In genomic region chr15:77256782-77257181, GRCm38 (mm10) we compare ENCODE assay signal across 13 mouse cellular contexts. TPM values are rescaled to one million over a fixed set of nuclear protein-coding genes. Genes with fewer than 3 reads are reported as not detected.
DNase-seq lines count a peak whose midpoint lies in the region; ATAC-seq and TF ChIP-seq lines count a peak whose summit lies in the region.
"Had no signal": no experiment of that assay in that cellular context is flagged by ENCODE, and none has a peak within 500 bp of the region (broad histone marks: within the 10 kb centered on the region; RNA-seq: fewer than 3 reads in every experiment).

No protein-coding gene starts in this region.

- no peaks in the 10 kb centered on the region for H3K36me3 ChIP-seq in heart, embryonic 10.5 days
- H3K36me3 ChIP-seq in embryonic facial prominence, embryonic 13.5 days = no peaks in the 10 kb centered on the region
- H3K36me3 ChIP-seq in limb, embryonic 15.5 days = no peaks in the 10 kb centered on the region
- H3K36me3 ChIP-seq: forebrain, embryonic 15.5 days; kidney, embryonic 15.5 days; liver, embryonic 13.5 days; neural tube, embryonic 15.5 days; stomach, embryonic 15.5 days had no signal

- no peak for DNase-seq in heart, embryonic 10.5 days (ENCODE audit: low spot score)
- no peak for DNase-seq in heart, postnatal 10 days
- no peak for DNase-seq in left cerebral cortex, adult 2 months (ENCODE audit: extremely low spot score in 1 of 2, low spot score in 2 of 2)
- no peak for DNase-seq in left cerebral cortex, adult 11 months (ENCODE audit: low spot score)
- DNase-seq in kidney, postnatal 36 days = no peak

- no peak for ATAC-seq in embryonic facial prominence, embryonic 13.5 days (ENCODE audit: insufficient number of reproducible peaks, insufficient read depth, low FRiP score, low TSS enrichment, low read depth)
- no peak for ATAC-seq in limb, embryonic 15.5 days (ENCODE audit: insufficient number of reproducible peaks, low FRiP score, low TSS enrichment, low read depth)
- ATAC-seq: forebrain, embryonic 15.5 days; Patski had no signal

- H3K9ac ChIP-seq in embryonic facial prominence, embryonic 13.5 days = 0 out of 2 replicates have a peak overlapping the region, but pooled peaks have one; percentile 27
- H3K9ac ChIP-seq in limb, embryonic 15.5 days = no peak overlapping the region
- H3K9ac ChIP-seq: forebrain, embryonic 15.5 days; kidney, embryonic 15.5 days; liver, embryonic 13.5 days; neural tube, embryonic 15.5 days; stomach, embryonic 15.5 days had no signal

- 74% methylated on average over 4 of the region's 4 CpGs for WGBS in heart, embryonic 10.5 days
- WGBS in embryonic facial prominence, embryonic 13.5 days = 51% methylated on average over 4 of the region's 4 CpGs
- 43% methylated on average over 4 of the region's 4 CpGs for WGBS in limb, embryonic 15.5 days

- H3K9me3 ChIP-seq in heart, embryonic 10.5 days = no peaks in the 10 kb centered on the region
- H3K9me3 ChIP-seq in embryonic facial prominence, embryonic 13.5 days = no peaks in the 10 kb centered on the region
- H3K9me3 ChIP-seq in limb, embryonic 15.5 days = no peaks in the 10 kb centered on the region
- H3K9me3 ChIP-seq: forebrain, embryonic 15.5 days; kidney, embryonic 15.5 days; liver, embryonic 13.5 days; neural tube, embryonic 15.5 days; stomach, embryonic 15.5 days had no signal

- peak overlapping the region; percentile 50 for H3K4me2 ChIP-seq in embryonic facial prominence, embryonic 13.5 days
- H3K4me2 ChIP-seq in limb, embryonic 15.5 days = peak overlapping the region; percentile 33
- H3K4me2 ChIP-seq: forebrain, embryonic 15.5 days; kidney, embryonic 15.5 days; liver, embryonic 13.5 days; neural tube, embryonic 15.5 days; stomach, embryonic 15.5 days had no signal

- H3K4me3 ChIP-seq in heart, embryonic 10.5 days = no peak overlapping the region
- H3K4me3 ChIP-seq in left cerebral cortex, adult 2 months = no peak overlapping the region
- no peak overlapping the region; the same call in 1 of the 2 replicates for H3K4me3 ChIP-seq in embryonic facial prominence, embryonic 13.5 days
- peak overlapping the region; percentile 14; the same call in 1 of the 2 replicates for H3K4me3 ChIP-seq in limb, embryonic 15.5 days
- H3K4me3 ChIP-seq: forebrain, embryonic 15.5 days; kidney, embryonic 15.5 days; liver, embryonic 13.5 days; neural tube, embryonic 15.5 days; stomach, embryonic 15.5 days had no signal

- peak overlapping the region; percentile 65 for H3K27ac ChIP-seq in heart, embryonic 10.5 days
- peak overlapping the region; percentile 61 for H3K27ac ChIP-seq in left cerebral cortex, adult 2 months
- H3K27ac ChIP-seq in embryonic facial prominence, embryonic 13.5 days = peak overlapping the region; percentile 91
- H3K27ac ChIP-seq in limb, embryonic 15.5 days = peak overlapping the region; percentile 88
- H3K27ac ChIP-seq: forebrain, embryonic 15.5 days; kidney, embryonic 15.5 days; liver, embryonic 13.5 days; neural tube, embryonic 15.5 days had no signal

- no peaks in the 10 kb centered on the region for H3K27me3 ChIP-seq in heart, embryonic 10.5 days (ENCODE audit: insufficient read depth, poor library complexity, severe bottlenecking)
- no peaks in the 10 kb centered on the region for H3K27me3 ChIP-seq in embryonic facial prominence, embryonic 13.5 days
- no peaks in the 10 kb centered on the region for H3K27me3 ChIP-seq in limb, embryonic 15.5 days
- H3K27me3 ChIP-seq: forebrain, embryonic 15.5 days; kidney, embryonic 15.5 days; liver, embryonic 13.5 days; neural tube, embryonic 15.5 days; Patski; stomach, embryonic 15.5 days had no signal

- no peak for TF ChIP-seq CTCF in left cerebral cortex, adult 2 months (IDR thresholded peaks at IDR 0.05)

- H3K4me1 ChIP-seq in heart, embryonic 10.5 days = peaks cover 56% of the 10 kb centered on the region
- peaks cover 72% of the 10 kb centered on the region for H3K4me1 ChIP-seq in embryonic facial prominence, embryonic 13.5 days
- peaks cover 62% of the 10 kb centered on the region for H3K4me1 ChIP-seq in limb, embryonic 15.5 days

- intact Hi-C loops in heart, postnatal 10 days (cut with DNase I) = no loop called here
- intact Hi-C loops in left cerebral cortex, adult 2 months (cut with DNase I) = no loop called here

RNA-seq across cellular contexts. Expression of gene Rbfox2, which starts 50.0 kb away (rescaled TPM):
- polyA plus RNA-seq in heart, embryonic 10.5 days (2016; fragmentation: Nextera tagmentation; extraction: Ambion mirVana) = 76.2 and 96.5 TPM in 2 replicates
- total RNA-seq in heart, postnatal 10 days (2021) = 100 to 1,000 TPM; 134 to 153 TPM
- total RNA-seq in left cerebral cortex, adult 2 months (2021) = 100 to 1,000 TPM; 248 to 258 TPM
- polyA plus RNA-seq in embryonic facial prominence, embryonic 13.5 days (2015; fragmentation: Nextera tagmentation; extraction: Ambion mirVana) = 57.8 and 66.7 TPM in 2 replicates
- polyA plus RNA-seq in limb, embryonic 15.5 days (2015; fragmentation: Nextera tagmentation; extraction: Ambion mirVana) = 73.2 and 76.6 TPM in 2 replicates
